Mouse (Mus musculus) gastrocnemius, postnatal 4 days (tissue): ENCODE measurements around the gene Mettl7a3. TPM values are rescaled to one million over a fixed set of nuclear protein-coding genes. Genes with fewer than 3 reads are reported as not detected.

Experiments
- DNase-seq, 2 experiments: peaks; one replicate each; pipeline ENCODE4 v3.0.0; 2021 to 2022; ENCODE audit warnings: low spot score in 2 of 2, mixed read lengths in 2 of 2
- total RNA-seq, 2 experiments: library from RNA; stranded (reverse); gene quantifications; 2 replicates each; pipeline ENCODE4 v1.2.3; 2021

Gene Mettl7a3
- total RNA-seq, 2 experiments from 2014 or later: 0.17 to 0.18 TPM

DNA sequence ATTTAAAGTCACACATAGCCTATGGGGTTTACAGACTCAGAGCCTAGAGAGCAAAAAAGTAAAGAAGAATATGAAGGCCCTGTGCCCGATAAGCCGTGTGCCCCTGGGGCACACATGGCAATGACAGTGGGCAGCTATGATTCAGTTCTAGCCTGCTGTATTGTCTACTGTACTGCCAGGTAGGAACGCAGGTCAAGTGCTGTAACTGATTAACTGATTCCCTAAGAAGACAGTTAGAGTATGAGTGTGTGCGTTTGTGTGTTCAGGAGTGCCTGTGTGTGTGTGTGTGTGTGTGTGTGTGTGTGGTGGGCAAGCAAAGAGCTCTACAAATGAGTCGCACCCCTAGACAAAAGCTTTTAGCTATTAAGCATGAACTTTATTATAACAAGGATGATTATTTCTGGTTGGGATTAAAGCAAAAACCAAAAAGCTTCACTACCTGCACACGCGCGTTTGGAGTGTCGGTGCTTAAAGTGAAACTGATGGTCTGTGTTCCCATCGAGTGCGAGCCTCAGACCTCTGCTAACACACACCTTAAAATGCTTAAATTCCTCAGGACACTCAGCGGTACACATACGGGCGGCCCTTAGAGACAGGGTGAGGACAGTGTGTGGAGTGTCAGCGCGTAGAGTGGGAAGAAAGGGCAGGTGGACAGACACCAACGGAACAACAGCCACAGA lies 53.0 kb downstream of the Mettl7a3 start:
- no peak for DNase-seq

DNA sequence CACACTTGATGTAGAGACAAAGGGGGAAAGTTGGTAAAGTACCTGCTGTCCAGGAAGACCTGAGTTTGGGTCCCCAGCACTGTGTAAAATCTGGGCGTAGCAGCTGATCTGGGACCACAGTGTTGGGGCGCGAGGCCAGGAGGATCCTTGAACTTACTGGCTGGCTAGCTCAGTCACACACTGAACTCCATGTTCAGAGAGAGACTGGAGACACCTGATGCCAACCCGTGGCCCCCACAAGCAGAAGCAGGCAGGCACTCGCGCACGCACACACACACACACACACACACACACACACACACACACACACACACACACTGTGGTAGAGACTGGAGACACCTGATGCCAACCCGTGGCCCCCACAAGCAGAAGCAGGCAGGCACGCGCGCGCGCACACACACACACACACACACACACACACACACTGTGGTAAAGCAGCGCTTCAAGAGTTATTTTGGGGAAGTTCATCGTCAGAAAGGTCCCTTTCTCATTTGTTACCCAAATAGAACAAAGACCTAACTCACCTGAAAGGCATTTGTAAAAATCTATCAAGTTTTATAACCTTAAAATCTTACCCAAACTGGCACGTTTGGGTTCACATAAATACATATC lies 53.6 kb downstream of the Mettl7a3 start:
- DNase-seq: no peak

DNA sequence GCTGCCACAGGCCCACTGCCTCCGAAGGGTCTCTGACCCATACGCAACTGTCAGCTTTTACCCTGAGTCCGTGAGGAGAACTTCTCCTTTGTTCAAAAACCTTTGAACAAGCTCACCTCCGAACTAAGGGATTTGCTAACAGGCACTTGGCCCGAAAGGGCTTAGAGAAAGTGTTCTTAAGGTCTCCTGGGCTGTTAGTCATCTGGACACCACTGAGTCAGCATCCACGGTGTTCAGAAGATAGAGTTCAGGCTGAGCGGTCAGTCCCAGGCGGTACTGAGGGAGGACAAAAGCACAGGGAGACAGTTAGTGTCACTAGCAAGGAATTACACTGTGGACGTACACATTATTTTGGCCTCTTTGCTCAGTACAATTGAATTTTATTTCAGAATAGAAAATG lies 54.2 kb downstream of the Mettl7a3 start:
- no peak for DNase-seq

Other genes with a start within 250 kb of the Mettl7a3 start
- 10 to 100 TPM; 66.1 to 68.7 TPM for gene Atf1, start 107.1 kb upstream of the Mettl7a3 start, total RNA-seq
- not detected for gene Tmprss12, start 54.1 kb upstream of the Mettl7a3 start, total RNA-seq
- 10 to 100 TPM; 20.1 to 22.2 TPM for gene Mettl7a1, start 30.8 kb upstream of the Mettl7a3 start, total RNA-seq
- not detected for gene Methig1, start 18.2 kb downstream of the Mettl7a3 start, total RNA-seq
- gene Mettl7a2, start 18.3 kb downstream of the Mettl7a3 start, total RNA-seq: under 1 TPM; 0.23 to 0.25 TPM
- gene Higd1c, start 29.6 kb downstream of the Mettl7a3 start, total RNA-seq: not detected
- gene Gm5475, start 87.2 kb downstream of the Mettl7a3 start, total RNA-seq: not detected
- 10 to 100 TPM; 28.0 to 28.6 TPM for gene Slc11a2, start 90.1 kb downstream of the Mettl7a3 start, total RNA-seq
- 10 to 100 TPM; 20.9 to 24.1 TPM for gene Letmd1, start 134.1 kb downstream of the Mettl7a3 start, total RNA-seq
- gene Csrnp2, start 160.6 kb downstream of the Mettl7a3 start, total RNA-seq: 1 to 10 TPM; 5.7 to 5.9 TPM
- 10 to 100 TPM; 20.4 to 23.9 TPM for gene Tfcp2, start 217.1 kb downstream of the Mettl7a3 start, total RNA-seq